Mouse (Mus musculus): ENCODE results near the gene Fbxo17. TPM values are rescaled to one million over a fixed set of nuclear protein-coding genes. Genes with fewer than 3 reads are reported as not detected.

The Fbxo17 gene
- total and polyA plus RNA-seq, 3 experiments, result 0.25 to 0.26 TPM; not detected in 1

GRCm38 (mm10) chr7:28749935-28750334, 33.3 kb downstream of the Fbxo17 start:
- TF ChIP-seq ZKSCAN1 (IDR thresholded peaks at IDR 0.05; ENCODE audit: borderline replicate concordance, low read depth, low read length) (no peak), JUND (conservative IDR thresholded peaks at IDR 0.05; ENCODE audit: low read depth, low read length) (no peak), CHD2 (IDR thresholded peaks at IDR 0.05; ENCODE audit: low read length) (no peak), TCF12 (IDR thresholded peaks at IDR 0.05; ENCODE audit: low read depth, low read length) (no peak), ETS1 (conservative IDR thresholded peaks at IDR 0.05; ENCODE audit: low read depth, low read length) (no peak), KAT2A (IDR thresholded peaks at IDR 0.05; ENCODE audit: insufficient replicate concordance, low read length) (no peak), POLR2A (IDR thresholded peaks at IDR 0.05; ENCODE audit: low read depth, low read length) (no peak), TBP (conservative IDR thresholded peaks at IDR 0.05; ENCODE audit: low read depth, low read length) (no peak), HCFC1 (IDR thresholded peaks at IDR 0.05; ENCODE audit: low read depth, low read length) (no peak), JUN (IDR thresholded peaks at IDR 0.05; ENCODE audit: insufficient read depth, low read depth, low read length) (no peak), MYC (IDR thresholded peaks at IDR 0.05; ENCODE audit: low read depth, low read length) (no peak), CHD1 (IDR thresholded peaks at IDR 0.05; ENCODE audit: low read depth, low read length) (no peak), SMC3 (IDR thresholded peaks at IDR 0.05; ENCODE audit: low read depth, low read length) (no peak)
- Histone ChIP-seq H3K4me2 (ENCODE audit: insufficient read depth, low read depth, poor library complexity, severe bottlenecking) (no peak overlapping the region), H3K27me3 (replicated peaks) (no peaks in the 10 kb centered on the region), H3K9ac (ENCODE audit: insufficient read depth, low read depth) (no peak overlapping the region), H3K4me1 (ENCODE audit: control insufficient read depth in 1 of 2, insufficient read depth in 2 of 2) (no peaks in the 10 kb centered on the region), H3K4me3 (replicated peaks in 1 of 3; ENCODE audit: low read depth in 2 of 3, low read length in 2 of 3, poor library complexity in 1 of 3) (no peak overlapping the region), H3K27ac (ENCODE audit: insufficient read depth, low read depth) (no peak overlapping the region), H3K79me2 (replicated peaks; ENCODE audit: control insufficient read depth, extremely low read depth, insufficient read depth, poor library complexity, severe bottlenecking) (no peaks in the 10 kb centered on the region), H3K36me3 (replicated peaks in 1 of 2; ENCODE audit: control insufficient read depth in 1 of 2, insufficient read depth in 1 of 2, low read length in 1 of 2) (peaks cover 37 to 81% of the 10 kb centered on the region in 2 experiments), H3K9me3 (replicated peaks; ENCODE audit: low read length) (no peaks in the 10 kb centered on the region)
- in situ Hi-C loops (cut with MboI; ENCODE audit: low pct_ligation_motif_present, low pct_unique_long_range_greater_than_20kb, low sequenced_read_pairs), result no loop called here
- no peak for DNase-seq (ENCODE audit: extremely low read depth)
- dilution Hi-C loops (cut with MboI; ENCODE audit: extremely low pct_ligation_motif_present, extremely low pct_unique_long_range_greater_than_20kb, low sequenced_read_pairs), result no loop called here

- no peak within 1 kb of the TSS for H3K27ac ChIP-seq (ENCODE audit: insufficient read depth, low read depth)
- DNase-seq (ENCODE audit: extremely low read depth), result no peak
- H3K4me2 ChIP-seq (ENCODE audit: insufficient read depth, low read depth, poor library complexity, severe bottlenecking), result no peak within 1 kb of the TSS
- H3K4me3 ChIP-seq (replicated peaks in 1 of 3; ENCODE audit: low read depth in 2 of 3, low read length in 2 of 3, poor library complexity in 1 of 3), result no peak within 1 kb of the TSS
- peaks cover 52 to 77% of the 10 kb centered on the region in 2 experiments for H3K36me3 ChIP-seq (replicated peaks in 1 of 2; ENCODE audit: control insufficient read depth in 1 of 2, insufficient read depth in 1 of 2, low read length in 1 of 2)
- in situ Hi-C loops (cut with MboI; ENCODE audit: low pct_ligation_motif_present, low pct_unique_long_range_greater_than_20kb, low sequenced_read_pairs) (no loop called here), dilution Hi-C loops (cut with MboI; ENCODE audit: extremely low pct_ligation_motif_present, extremely low pct_unique_long_range_greater_than_20kb, low sequenced_read_pairs) (no loop called here)
- H3K27me3 ChIP-seq (replicated peaks), result no peaks in the 10 kb centered on the region
- no peaks in the 10 kb centered on the region for H3K9me3 ChIP-seq (replicated peaks; ENCODE audit: low read length)
- no peak within 1 kb of the TSS for H3K9ac ChIP-seq (ENCODE audit: insufficient read depth, low read depth)
- no peaks in the 10 kb centered on the region for H3K79me2 ChIP-seq (replicated peaks; ENCODE audit: control insufficient read depth, extremely low read depth, insufficient read depth, poor library complexity, severe bottlenecking)
- 0 out of 4 replicates have a peak, but pooled peaks cover 0 to 2% of the 10 kb centered on the region in 2 experiments for H3K4me1 ChIP-seq (ENCODE audit: control insufficient read depth in 1 of 2, insufficient read depth in 2 of 2)
- TF ChIP-seq E2F4 (IDR thresholded peaks at IDR 0.05; ENCODE audit: insufficient replicate concordance, low read depth, low read length), result no peak
- TF ChIP-seq MXI1 (IDR thresholded peaks at IDR 0.05; ENCODE audit: low read depth, low read length), result no peak
- TF ChIP-seq USF2 (conservative IDR thresholded peaks at IDR 0.05; ENCODE audit: low read depth, low read length), result no peak
- TF ChIP-seq CTCF (conservative IDR thresholded peaks at IDR 0.05 in 1 of 2, IDR thresholded peaks at IDR 0.05 in 1 of 2; ENCODE audit: low read depth in 2 of 2, low read length in 2 of 2), result no peak
- no peak for TF ChIP-seq IRF4 (IDR thresholded peaks at IDR 0.05; ENCODE audit: low read depth, low read length)
- no peak for TF ChIP-seq TCF12 (IDR thresholded peaks at IDR 0.05; ENCODE audit: low read depth, low read length)
- no peak for TF ChIP-seq MYC (IDR thresholded peaks at IDR 0.05; ENCODE audit: low read depth, low read length)
- TF ChIP-seq MAFK (IDR thresholded peaks at IDR 0.05; ENCODE audit: insufficient replicate concordance, low read length), result no peak
- no peak for TF ChIP-seq HCFC1 (IDR thresholded peaks at IDR 0.05; ENCODE audit: low read depth, low read length)
- no peak for TF ChIP-seq ZKSCAN1 (IDR thresholded peaks at IDR 0.05; ENCODE audit: borderline replicate concordance, low read depth, low read length)
- TF ChIP-seq JUND (conservative IDR thresholded peaks at IDR 0.05; ENCODE audit: low read depth, low read length), result no peak
- no peak for TF ChIP-seq PAX5 (IDR thresholded peaks at IDR 0.05; ENCODE audit: low read length)
- no peak for TF ChIP-seq ELF1 (IDR thresholded peaks at IDR 0.05; ENCODE audit: low read depth, low read length)
- no peak for TF ChIP-seq RCOR1 (conservative IDR thresholded peaks at IDR 0.05; ENCODE audit: low read depth, low read length)
Measured at GRCm38 (mm10) chr7:28756079-28756478, 39.5 kb downstream of the Fbxo17 start, which contains the start of gene Ccer2. Gene Ccer2 (plus strand): TSS chr7:28756174.
